Mouse (Mus musculus): Measurements from ENCODE around the gene Kcnj16. TPM values are rescaled to one million over a fixed set of nuclear protein-coding genes. Genes with fewer than 3 reads are reported as not detected.
A peak's percentile ranks its signal among the peaks of the same experiment; 100 is the strongest.

Kcnj16 gene
- total and polyA plus RNA-seq, 2 experiments from 2014 or later, result 1.4 to 3.1 TPM

- DNase-seq, result peak; percentile 39
- 80% methylated on average over 8 of the region's 8 CpGs for WGBS
Observed at GRCm38 (mm10) chr11:111054854-111055822, 87.3 kb downstream of the Kcnj16 start.

GRCm38 (mm10) chr11:111056030-111056429 lies 88.2 kb downstream of the Kcnj16 start:
- H3K4me2 ChIP-seq (ENCODE audit: low read depth), result no peak overlapping the region
- H3K9ac ChIP-seq, result no peak overlapping the region
- DNase-seq (peak; percentile 76), ATAC-seq (peak; percentile 45; the same call in 1 of the 2 replicates)
- H3K9me3 ChIP-seq (ENCODE audit: low read length), result no peaks in the 10 kb centered on the region
- H3K27ac ChIP-seq (ENCODE audit: low read depth, low read length), result no peak overlapping the region
- H3K4me3 ChIP-seq (ENCODE audit: low read depth, low read length), result no peak overlapping the region
- TF ChIP-seq CTCF (IDR thresholded peaks at IDR 0.05; ENCODE audit: low read depth), result no peak
- H3K27me3 ChIP-seq (ENCODE audit: insufficient read depth, low read length), result no peaks in the 10 kb centered on the region
- no peaks in the 10 kb centered on the region for H3K4me1 ChIP-seq (ENCODE audit: insufficient read depth)
- no peaks in the 10 kb centered on the region for H3K36me3 ChIP-seq (ENCODE audit: insufficient read depth)
- 35% methylated on average over 13 of the region's 13 CpGs for WGBS

More at GRCm38 (mm10) chr11:111054854-111055822, 87.3 kb downstream of the Kcnj16 start:
- no peaks in the 10 kb centered on the region for H3K4me1 ChIP-seq (ENCODE audit: insufficient read depth)
- no peak for TF ChIP-seq CTCF (IDR thresholded peaks at IDR 0.05; ENCODE audit: low read depth)
- no peaks in the 10 kb centered on the region for H3K36me3 ChIP-seq (ENCODE audit: insufficient read depth)
- H3K4me2 ChIP-seq (ENCODE audit: low read depth), result no peak overlapping the region
- no peak overlapping the region for H3K27ac ChIP-seq (ENCODE audit: low read depth, low read length)
- no peak overlapping the region for H3K4me3 ChIP-seq (ENCODE audit: low read depth, low read length)
- ATAC-seq, result no peak
- no peaks in the 10 kb centered on the region for H3K27me3 ChIP-seq (ENCODE audit: insufficient read depth, low read length)
- no peak overlapping the region for H3K9ac ChIP-seq
- no peaks in the 10 kb centered on the region for H3K9me3 ChIP-seq (ENCODE audit: low read length)

- no peak for ATAC-seq
- no peak for TF ChIP-seq CTCF (IDR thresholded peaks at IDR 0.05; ENCODE audit: low read depth)
- Histone ChIP-seq H3K27me3 (ENCODE audit: insufficient read depth, low read length) (no peaks in the 10 kb centered on the region), H3K9ac (no peak overlapping the region), H3K27ac (ENCODE audit: low read depth, low read length) (no peak overlapping the region), H3K4me1 (ENCODE audit: insufficient read depth) (no peaks in the 10 kb centered on the region), H3K36me3 (ENCODE audit: insufficient read depth) (no peaks in the 10 kb centered on the region), H3K4me2 (ENCODE audit: low read depth) (no peak overlapping the region), H3K4me3 (ENCODE audit: low read depth, low read length) (no peak overlapping the region), H3K9me3 (ENCODE audit: low read length) (no peaks in the 10 kb centered on the region)
- WGBS, result 96% methylated on average over 4 of the region's 4 CpGs
- DNase-seq, result no peak
Observed at GRCm38 (mm10) chr11:111057435-111057834, 89.6 kb downstream of the Kcnj16 start.

- TF ChIP-seq CTCF (IDR thresholded peaks at IDR 0.05; ENCODE audit: low read depth), result no peak
- Histone ChIP-seq H3K36me3 (ENCODE audit: insufficient read depth) (no peaks in the 10 kb centered on the region), H3K9ac (no peak overlapping the region), H3K27me3 (ENCODE audit: insufficient read depth, low read length) (no peaks in the 10 kb centered on the region), H3K4me2 (ENCODE audit: low read depth) (no peak overlapping the region), H3K9me3 (ENCODE audit: low read length) (no peaks in the 10 kb centered on the region), H3K4me1 (ENCODE audit: insufficient read depth) (no peaks in the 10 kb centered on the region), H3K27ac (ENCODE audit: low read depth, low read length) (no peak overlapping the region), H3K4me3 (ENCODE audit: low read depth, low read length) (no peak overlapping the region)
- ATAC-seq (no peak), DNase-seq (no peak)
Observed at GRCm38 (mm10) chr11:111059440-111059839, 91.6 kb downstream of the Kcnj16 start.

GRCm38 (mm10) chr11:111060216-111060615 lies 92.4 kb downstream of the Kcnj16 start:
- Histone ChIP-seq H3K9ac (no peak overlapping the region), H3K4me1 (ENCODE audit: insufficient read depth) (no peaks in the 10 kb centered on the region), H3K27ac (ENCODE audit: low read depth, low read length) (no peak overlapping the region), H3K9me3 (ENCODE audit: low read length) (no peaks in the 10 kb centered on the region), H3K36me3 (ENCODE audit: insufficient read depth) (no peaks in the 10 kb centered on the region), H3K27me3 (ENCODE audit: insufficient read depth, low read length) (no peaks in the 10 kb centered on the region), H3K4me3 (ENCODE audit: low read depth, low read length) (no peak overlapping the region), H3K4me2 (ENCODE audit: low read depth) (no peak overlapping the region)
- DNase-seq (no peak), ATAC-seq (no peak)
- WGBS, result 24% methylated on average over 5 of the region's 5 CpGs
- TF ChIP-seq CTCF (IDR thresholded peaks at IDR 0.05; ENCODE audit: low read depth), result no peak

- Histone ChIP-seq H3K9me3 (ENCODE audit: low read length) (no peaks in the 10 kb centered on the region), H3K36me3 (ENCODE audit: insufficient read depth) (no peaks in the 10 kb centered on the region), H3K27me3 (ENCODE audit: insufficient read depth, low read length) (no peaks in the 10 kb centered on the region), H3K9ac (peak overlapping the region; percentile 50), H3K4me3 (ENCODE audit: low read depth, low read length) (peak overlapping the region; percentile 54), H3K4me1 (ENCODE audit: insufficient read depth) (no peaks in the 10 kb centered on the region), H3K4me2 (ENCODE audit: low read depth) (peak overlapping the region; percentile 97), H3K27ac (ENCODE audit: low read depth, low read length) (peak overlapping the region; percentile 60)
- WGBS, result under 1% methylated on average over 25 of the region's 25 CpGs
- DNase-seq (peak; percentile 87), ATAC-seq (peak; percentile 63)
- peak; percentile 85 for TF ChIP-seq CTCF (IDR thresholded peaks at IDR 0.05; ENCODE audit: low read depth)
Observed at GRCm38 (mm10) chr11:111064751-111065527, 97.1 kb downstream of the Kcnj16 start.
